Mouse (Mus musculus): ENCODE data around the gene Foxp3.

DNA sequence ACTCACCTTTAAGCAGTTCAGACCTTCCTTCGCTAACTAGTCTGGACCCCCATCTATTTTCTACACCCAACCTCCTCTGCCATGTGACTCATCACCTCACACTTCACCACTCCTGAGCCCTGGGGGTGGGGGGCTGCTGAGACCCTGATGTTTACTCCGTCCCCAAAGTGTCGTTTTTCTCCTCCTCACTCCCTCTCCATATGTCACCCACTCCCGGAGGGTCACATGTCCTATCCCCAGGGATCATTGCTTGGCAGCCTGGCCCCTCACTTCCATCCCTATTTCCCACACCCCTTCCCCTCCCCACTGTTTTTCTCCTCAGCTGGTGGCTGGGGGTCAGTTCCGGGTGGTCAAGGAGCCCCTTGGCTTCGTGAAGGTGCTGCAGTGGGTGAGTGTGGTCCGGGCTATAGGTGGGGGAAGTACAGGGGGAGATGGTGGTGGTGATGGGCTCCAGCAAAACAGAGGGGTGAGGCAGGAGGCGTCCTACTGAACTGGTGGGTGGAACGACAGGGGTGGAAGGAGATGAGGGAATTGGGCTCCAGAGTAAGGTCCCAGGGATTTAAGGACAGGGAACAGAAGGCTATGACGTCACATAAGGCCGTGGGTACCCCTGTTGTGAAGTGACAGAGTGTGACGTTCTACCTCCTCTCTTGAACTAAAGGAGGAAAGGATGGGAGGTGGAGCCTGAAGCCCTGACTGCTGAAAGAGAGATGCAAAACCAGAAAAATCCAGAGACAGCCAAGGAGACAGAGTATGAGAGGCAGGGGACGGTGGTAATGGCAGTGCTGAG lies 66.3 kb downstream of the Foxp3 start:
- TF ChIP-seq GATA1 (IDR thresholded peaks at IDR 0.05; ENCODE audit: low read length) (no peak), TAL1 (IDR thresholded peaks at IDR 0.05; ENCODE audit: low read length) (no peak)
